Mouse (Mus musculus) hindbrain, embryonic 16.5 days (tissue): Measurements from ENCODE around the gene Slc35f5. TPM values are rescaled to one million over a fixed set of nuclear protein-coding genes. Genes with fewer than 3 reads are reported as not detected.
"Not testable (repeated sequence)": the region's sequence is repeated elsewhere in the genome, so short reads cannot be mapped to it uniquely, and the experiment has no call there.

Source experiments
- ATAC-seq: fragments of 200-750 bp; cut with Nextera tagmentation; 2 replicates; pipeline ENCODE4 v1.8.0; 2017; ENCODE audit warnings: moderate TSS enrichment, moderate library complexity
- H3K27ac ChIP-seq: fragments of 300-500 bp; sonication (generic); 2 replicates; pipeline ENCODE4 v1.5.1; 2014; ENCODE audit warnings: low read depth, mild to moderate bottlenecking, control low read depth, low read length, moderate library complexity
- H3K27me3 ChIP-seq: fragments of 300-500 bp; sonication (generic); replicated peaks from 2 replicates; pipeline ENCODE4 v1.6.1; 2014; ENCODE audit warnings: low read length; ENCODE audit not compliant: control insufficient read depth, insufficient read depth
- H3K36me3 ChIP-seq: fragments of 300-500 bp; sonication (generic); 2 replicates; pipeline ENCODE4 v1.6.1; 2014; ENCODE audit warnings: mild to moderate bottlenecking, low read length, moderate library complexity, mixed read lengths; ENCODE audit not compliant: control insufficient read depth, insufficient read depth
- H3K4me1 ChIP-seq: fragments of 300-500 bp; sonication (generic); 2 replicates; pipeline ENCODE4 v1.6.1; 2014; ENCODE audit warnings: low read depth, low read length; ENCODE audit not compliant: control insufficient read depth, insufficient read depth
- H3K4me2 ChIP-seq: fragments of 300-500 bp; sonication (generic); 2 replicates; pipeline ENCODE4 v1.6.1; 2014; ENCODE audit warnings: mild to moderate bottlenecking, low read length, control low read depth, moderate library complexity
- H3K4me3 ChIP-seq: fragments of 300-500 bp; sonication (generic); 2 replicates; pipeline ENCODE4 v1.5.1; 2014; ENCODE audit warnings: mild to moderate bottlenecking, low read length, control low read depth, moderate library complexity
- H3K9ac ChIP-seq: fragments of 300-500 bp; sonication (generic); 2 replicates; pipeline ENCODE4 v1.6.1; 2014; ENCODE audit warnings: low read depth, mild to moderate bottlenecking, control low read depth, low read length, moderate library complexity
- H3K9me3 ChIP-seq: fragments of 300-500 bp; sonication (generic); 2 replicates; pipeline ENCODE4 v1.6.1; 2014; ENCODE audit warnings: mild to moderate bottlenecking, low read length, moderate library complexity; ENCODE audit not compliant: control insufficient read depth
- WGBS: fragments of 180-500 bp; shearing (Covaris S2); extraction: QIAGEN DNeasy Blood & Tissue Kit; methylation state at CpG from one replicate; pipeline ENCODE4 v1.1.7; 2014; 5-methylcytosine and 5-hydroxymethylcytosine counted together
- polyA plus RNA-seq: library from polyadenylated mRNA; unstranded; fragments of >200 nt; fragmentation: Nextera tagmentation; extraction: Ambion mirVana; gene quantifications from 2 replicates; pipeline ENCODE4 v1.2.1, GENCODE M21; 2015

The Slc35f5 gene
- polyA plus RNA-seq = 36.3 and 37.8 TPM in 2 replicates

GRCm38 (mm10) chr1:125560259-125561192 lies at the start of gene Slc35f5:
Slc35f5 (plus strand) TSS chr1:125560595.
- Histone ChIP-seq H3K9me3 (no peaks in the 10 kb centered on the region), H3K9ac (peak within 1 kb of the TSS; percentile 97), H3K4me1 (peaks cover 10% of the 10 kb centered on the region), H3K27ac (peak within 1 kb of the TSS; percentile 95), H3K36me3 (no peaks in the 10 kb centered on the region), H3K27me3 (no peaks in the 10 kb centered on the region), H3K4me3 (peak within 1 kb of the TSS; percentile 94), H3K4me2 (peak within 1 kb of the TSS; percentile 62)
- ATAC-seq = peak; percentile 97
- under 1% methylated on average over 57 of the region's 61 CpGs for WGBS

GRCm38 (mm10) chr1:125514706-125515105 lies 45.7 kb upstream of the Slc35f5 start:
- ATAC-seq = no peak
- H3K4me1 ChIP-seq = no peaks in the 10 kb centered on the region
- H3K4me3 ChIP-seq = no peak overlapping the region
- 83% methylated on average over 5 of the region's 5 CpGs for WGBS
- H3K27me3 ChIP-seq = no peaks in the 10 kb centered on the region
- no peaks in the 10 kb centered on the region for H3K36me3 ChIP-seq
- H3K27ac ChIP-seq = no peak overlapping the region
- H3K9me3 ChIP-seq = no peaks in the 10 kb centered on the region
- H3K4me2 ChIP-seq = no peak overlapping the region
- no peak overlapping the region for H3K9ac ChIP-seq

GRCm38 (mm10) chr1:125516910-125517659 lies 43.3 kb upstream of the Slc35f5 start:
- Histone ChIP-seq H3K9me3 (no peaks in the 10 kb centered on the region), H3K36me3 (no peaks in the 10 kb centered on the region), H3K27ac (no peak overlapping the region), H3K9ac (no peak overlapping the region), H3K4me3 (no peak overlapping the region), H3K4me2 (no peak overlapping the region), H3K27me3 (no peaks in the 10 kb centered on the region), H3K4me1 (no peaks in the 10 kb centered on the region)
- WGBS = 78% methylated on average over 7 of the region's 7 CpGs
- ATAC-seq = no peak

- no peak overlapping the region for H3K4me3 ChIP-seq
- H3K27me3 ChIP-seq = no peaks in the 10 kb centered on the region
- no peaks in the 10 kb centered on the region for H3K4me1 ChIP-seq
- ATAC-seq = no peak
- no peaks in the 10 kb centered on the region for H3K9me3 ChIP-seq
- H3K36me3 ChIP-seq = no peaks in the 10 kb centered on the region
- WGBS = 69% methylated on average over 5 of the region's 5 CpGs
- H3K9ac ChIP-seq = no peak overlapping the region
- no peak overlapping the region for H3K4me2 ChIP-seq
- no peak overlapping the region for H3K27ac ChIP-seq
Measured at GRCm38 (mm10) chr1:125519107-125519611, 41.2 kb upstream of the Slc35f5 start.

- H3K36me3 ChIP-seq = no peaks in the 10 kb centered on the region
- H3K4me3 ChIP-seq = no peak overlapping the region
- H3K4me1 ChIP-seq = no peaks in the 10 kb centered on the region
- no peak overlapping the region for H3K9ac ChIP-seq
- WGBS = 61% methylated on average over 7 of the region's 7 CpGs
- no peaks in the 10 kb centered on the region for H3K9me3 ChIP-seq
- no peak overlapping the region for H3K4me2 ChIP-seq
- H3K27ac ChIP-seq = no peak overlapping the region
- H3K27me3 ChIP-seq = no peaks in the 10 kb centered on the region
- no peak for ATAC-seq
Measured at GRCm38 (mm10) chr1:125525965-125526665, 34.3 kb upstream of the Slc35f5 start.

- Histone ChIP-seq H3K27ac (no peak overlapping the region), H3K27me3 (no peaks in the 10 kb centered on the region), H3K36me3 (no peaks in the 10 kb centered on the region), H3K9ac (no peak overlapping the region), H3K4me1 (no peaks in the 10 kb centered on the region), H3K4me2 (no peak overlapping the region), H3K4me3 (no peak overlapping the region), H3K9me3 (no peaks in the 10 kb centered on the region)
- WGBS = 86% methylated on average over 1 of the region's 1 CpGs
- no peak for ATAC-seq
Measured at GRCm38 (mm10) chr1:125526666-125527004, 33.8 kb upstream of the Slc35f5 start.

- H3K4me1 ChIP-seq = no peaks in the 10 kb centered on the region
- no peak for ATAC-seq
- no peaks in the 10 kb centered on the region for H3K27me3 ChIP-seq
- no peak overlapping the region for H3K4me3 ChIP-seq
- no peak overlapping the region for H3K9ac ChIP-seq
- no peaks in the 10 kb centered on the region for H3K9me3 ChIP-seq
- H3K4me2 ChIP-seq = no peak overlapping the region
- 89% methylated on average over 3 of the region's 3 CpGs for WGBS
- H3K27ac ChIP-seq = no peak overlapping the region
- no peaks in the 10 kb centered on the region for H3K36me3 ChIP-seq
Measured at GRCm38 (mm10) chr1:125527364-125527763, 33.0 kb upstream of the Slc35f5 start.

- WGBS = 71% methylated on average over 10 of the region's 10 CpGs
- ATAC-seq = not testable (repeated sequence)
Measured at GRCm38 (mm10) chr1:125533180-125533912, 27.0 kb upstream of the Slc35f5 start.

More at GRCm38 (mm10) chr1:125533180-125533912, 27.0 kb upstream of the Slc35f5 start:
- H3K27ac ChIP-seq, H3K9ac ChIP-seq, H3K9me3 ChIP-seq, H3K4me2 ChIP-seq, H3K4me1 ChIP-seq, H3K27me3 ChIP-seq, H3K36me3 ChIP-seq, H3K4me3 ChIP-seq: not testable (repeated sequence)
